Mouse (Mus musculus): ENCODE results near the gene Ehbp1l1.

Ehbp1l1 gene

DNA sequence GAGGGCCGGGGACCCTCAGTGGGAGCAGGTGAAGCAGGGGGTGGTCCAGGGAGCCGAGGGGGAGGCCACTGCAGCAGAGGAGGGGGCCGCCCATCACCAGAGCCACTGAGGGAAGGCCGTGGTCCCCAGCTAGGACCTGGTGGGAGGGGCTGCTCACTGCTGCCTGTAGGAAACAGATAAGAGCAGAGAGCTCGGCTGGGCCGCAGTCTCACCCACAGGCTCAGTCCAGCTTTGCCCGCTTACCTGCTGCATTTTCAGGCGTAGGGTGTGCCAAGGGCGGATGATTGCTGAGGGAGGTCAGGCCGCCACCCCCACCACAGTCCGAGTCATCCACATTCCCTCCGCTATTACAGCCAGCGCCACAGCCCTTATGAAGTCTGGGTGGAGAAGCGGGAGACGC lies 60.7 kb downstream of the Ehbp1l1 start:
- DNase-seq: no peak

DNA sequence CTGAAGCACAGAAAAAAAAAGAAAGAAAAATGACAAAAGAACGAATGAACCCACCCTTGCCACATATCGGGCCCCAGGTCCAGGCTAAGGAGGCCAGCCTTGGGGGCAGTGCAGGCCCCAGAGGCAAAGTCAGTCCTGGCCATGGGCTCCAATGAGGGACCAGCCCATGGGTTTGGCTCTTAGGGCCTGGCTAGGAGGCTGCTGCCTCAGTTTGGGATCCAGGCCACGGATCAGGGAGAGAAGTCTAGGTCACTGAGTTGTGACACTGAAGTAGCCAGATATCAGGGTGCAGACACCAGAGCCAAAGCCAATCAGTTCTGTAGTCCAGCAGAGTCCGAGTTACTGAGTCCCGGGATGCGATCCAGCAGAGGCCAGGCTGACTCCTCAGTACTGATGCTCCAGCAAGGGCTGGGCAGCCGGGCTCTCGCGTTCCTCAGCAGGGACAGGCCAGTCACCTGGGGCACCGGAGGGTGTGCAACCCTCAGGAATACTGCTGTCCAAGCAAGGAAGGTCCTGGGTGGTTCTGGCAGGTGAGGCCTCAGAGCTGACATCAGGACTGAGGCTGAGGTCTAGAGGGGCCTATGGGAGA lies 61.4 kb downstream of the Ehbp1l1 start:
- no peak for DNase-seq

DNA sequence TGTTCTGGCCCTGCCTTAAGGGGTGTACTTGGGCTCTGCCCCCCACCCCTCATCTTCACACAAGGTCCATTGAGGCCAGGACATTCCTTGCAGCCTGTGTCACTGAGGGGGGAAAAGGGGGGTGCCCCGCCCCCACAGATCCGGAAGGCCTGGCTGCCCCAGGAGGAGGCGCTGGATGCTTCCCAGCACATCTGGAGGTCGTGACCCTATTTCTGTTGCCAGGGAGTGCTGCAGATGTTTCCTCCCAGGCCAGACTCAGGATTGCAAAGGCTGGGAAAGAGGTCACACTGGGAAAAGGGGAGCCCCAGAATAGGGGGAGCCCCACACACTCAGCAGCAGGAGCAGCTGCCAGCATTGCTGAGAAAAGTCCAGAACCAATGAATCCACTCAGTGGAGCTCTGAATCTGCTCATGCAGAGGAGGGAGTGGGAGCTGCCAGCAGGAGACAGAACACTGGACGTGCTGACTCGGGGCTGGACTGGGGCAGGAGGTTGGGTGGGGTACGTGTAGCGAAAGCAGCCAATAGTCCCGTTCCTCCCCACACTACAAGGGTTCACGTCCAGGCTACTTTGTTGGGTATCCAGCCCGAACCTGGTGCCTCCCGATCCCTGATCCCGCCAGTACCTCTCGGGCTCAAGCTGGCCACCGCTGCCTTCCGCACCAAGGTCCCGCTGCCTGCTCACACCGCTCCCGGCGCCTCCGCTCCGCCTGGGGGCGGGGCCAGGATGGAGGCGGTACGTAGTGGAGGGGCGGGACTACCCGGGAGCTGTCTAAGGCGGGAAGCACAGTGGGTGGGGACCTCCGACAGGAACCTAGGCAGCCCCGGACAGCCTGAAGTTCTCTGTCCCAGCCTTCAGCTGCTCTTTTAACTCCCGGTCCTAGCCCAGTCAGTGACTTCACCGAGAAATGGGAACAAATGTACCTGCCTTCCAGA lies 62.9 kb downstream of the Ehbp1l1 start, which contains the start of gene Sipa1:
TSS of gene Sipa1 (minus strand) at position 727 of the 933 bp plus-strand sequence.
- peak; percentile 78 for DNase-seq

DNA sequence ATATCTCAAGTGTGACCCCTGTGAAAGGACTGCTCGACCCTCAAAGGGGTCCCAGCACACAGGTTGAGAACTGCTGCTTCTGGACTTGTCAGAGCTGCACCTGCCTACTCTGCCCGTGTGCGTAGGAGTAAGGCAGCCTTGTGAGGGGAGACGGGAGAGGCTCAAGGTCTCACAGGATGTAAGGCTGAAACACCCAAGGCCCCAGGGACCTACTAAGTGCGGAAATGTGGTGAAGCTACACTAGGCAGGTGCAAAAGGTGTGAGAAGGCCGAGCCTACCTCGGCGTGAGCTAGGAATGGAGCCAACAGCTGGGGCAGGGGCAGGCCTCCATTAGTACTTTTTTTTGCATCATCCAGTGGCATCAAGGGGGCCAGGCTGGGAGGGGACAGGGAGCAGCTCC lies 63.8 kb downstream of the Ehbp1l1 start:
- no peak for DNase-seq

DNA sequence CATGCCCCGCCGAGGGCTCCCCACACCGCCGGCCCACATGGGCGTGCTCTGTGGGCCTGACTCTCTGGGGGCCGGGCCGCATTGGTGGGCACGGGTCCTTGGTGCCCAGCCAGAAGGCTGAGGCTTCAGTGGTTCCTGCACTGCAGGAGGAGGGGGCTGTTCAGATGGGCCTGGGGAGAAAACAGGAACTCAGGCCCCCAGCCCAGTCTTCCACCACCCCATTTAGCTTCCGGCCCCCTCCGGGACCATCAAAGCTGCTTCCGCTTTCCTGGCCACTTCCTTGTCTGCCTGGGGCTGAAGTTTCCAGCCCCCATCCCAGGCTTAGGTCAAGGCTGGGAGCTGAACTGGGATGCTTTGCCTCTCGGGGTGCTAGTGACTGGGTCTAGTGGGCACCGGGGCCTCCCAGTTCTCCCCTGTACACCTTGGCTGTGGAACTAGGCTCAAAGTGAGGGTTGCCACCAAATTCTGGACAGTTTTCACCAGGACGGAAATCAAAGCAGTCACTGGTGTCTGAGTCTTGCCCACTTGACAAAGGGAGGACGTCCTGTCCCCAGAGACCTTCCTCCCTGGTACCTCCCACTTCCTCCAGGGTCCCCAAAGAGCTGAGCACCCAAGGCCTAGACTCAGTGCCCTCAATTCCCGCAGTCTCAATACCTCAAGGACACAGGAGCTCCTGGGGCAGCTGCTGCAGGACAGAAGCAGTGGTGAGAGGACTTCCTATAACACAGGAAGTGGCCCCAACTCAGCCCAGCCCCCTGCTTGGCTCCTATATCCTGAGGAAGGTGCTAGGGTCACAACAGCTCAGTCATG lies 65.0 kb downstream of the Ehbp1l1 start:
- DNase-seq: no peak

Measured in right cerebral cortex, adult 18-20 months (tissue).